Mouse (Mus musculus) stomach, embryonic 15.5 days (tissue): ENCODE data around the gene Upk2. TPM values are rescaled to one million over a fixed set of nuclear protein-coding genes. Genes with fewer than 3 reads are reported as not detected.

Source experiments
- ATAC-seq: fragments of 200-750 bp; cut with Nextera tagmentation; 2 replicates; pipeline ENCODE4 v1.8.0; 2017; ENCODE audit warnings: low read depth, moderate number of reproducible peaks, moderate TSS enrichment; ENCODE audit not compliant: insufficient read depth, low FRiP score
- H3K27ac ChIP-seq: fragments of 300-500 bp; sonication (generic); 2 replicates; pipeline ENCODE4 v1.5.1; 2015; ENCODE audit warnings: mild to moderate bottlenecking, inconsistent platforms
- H3K27me3 ChIP-seq: fragments of 300-500 bp; sonication (generic); replicated peaks from 2 replicates; pipeline ENCODE4 v1.6.1; 2015; ENCODE audit warnings: inconsistent platforms
- H3K36me3 ChIP-seq: fragments of 300-500 bp; sonication (generic); 2 replicates; pipeline ENCODE4 v1.6.1; 2015; ENCODE audit warnings: inconsistent platforms
- H3K4me1 ChIP-seq: fragments of 300-500 bp; sonication (generic); 2 replicates; pipeline ENCODE4 v1.6.1; 2015; ENCODE audit warnings: inconsistent platforms
- H3K4me2 ChIP-seq: fragments of 300-500 bp; sonication (generic); 2 replicates; pipeline ENCODE4 v1.6.1; 2015; ENCODE audit warnings: mild to moderate bottlenecking, inconsistent platforms
- H3K4me3 ChIP-seq: fragments of 300-500 bp; sonication (generic); replicated peaks from 2 replicates; pipeline ENCODE4 v1.5.1; 2015; ENCODE audit warnings: inconsistent platforms
- H3K9ac ChIP-seq: fragments of 300-500 bp; sonication (generic); 2 replicates; pipeline ENCODE4 v1.6.1; 2015; ENCODE audit warnings: inconsistent platforms
- H3K9me3 ChIP-seq: fragments of 300-500 bp; sonication (generic); 2 replicates; pipeline ENCODE4 v1.6.1; 2016; ENCODE audit warnings: inconsistent platforms
- WGBS: fragments of 180-500 bp; shearing (Covaris S2); methylation state at CpG from one replicate; pipeline ENCODE4 v1.1.7; 2015; 5-methylcytosine and 5-hydroxymethylcytosine counted together
- polyA plus RNA-seq: library from polyadenylated mRNA; unstranded; fragments of >200 nt; fragmentation: Nextera tagmentation; extraction: Ambion mirVana; gene quantifications from 2 replicates; pipeline ENCODE4 v1.2.1, GENCODE M21; 2015

Gene Upk2
- polyA plus RNA-seq, 1 experiment from 2014 or later: 26.2 TPM

DNA sequence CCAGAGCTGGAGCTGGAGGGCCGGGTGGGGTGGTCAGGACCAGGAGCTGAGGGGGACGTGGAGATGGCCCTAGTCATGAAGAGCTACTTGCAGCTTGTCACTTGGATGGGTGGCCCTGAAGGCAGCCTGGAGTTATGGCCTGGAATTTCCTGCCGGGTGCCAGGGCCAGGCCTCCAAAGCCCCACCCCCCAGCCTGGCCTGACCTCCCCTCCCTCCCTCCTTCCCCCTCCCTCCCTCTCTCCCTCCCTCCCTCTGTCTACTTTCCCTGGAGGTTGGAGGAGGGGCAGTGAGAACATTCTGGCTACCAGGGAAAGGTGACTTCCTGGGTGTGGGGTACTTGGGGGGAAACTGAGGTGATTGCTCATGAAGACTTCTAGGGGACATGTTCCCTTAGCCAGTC is 31.6 kb upstream of the Upk2 start:
- Histone ChIP-seq H3K4me3 (peak overlapping the region; percentile 96), H3K4me2 (peak overlapping the region; percentile 69), H3K27ac (peak overlapping the region; percentile 97), H3K27me3 (no peaks in the 10 kb centered on the region), H3K9me3 (no peaks in the 10 kb centered on the region), H3K9ac (no peak overlapping the region), H3K4me1 (peaks cover 83% of the 10 kb centered on the region), H3K36me3 (no peaks in the 10 kb centered on the region; the same call in 1 of the 2 replicates)
- no peak for ATAC-seq
- WGBS: 5% methylated on average over 3 of the region's 3 CpGs

DNA sequence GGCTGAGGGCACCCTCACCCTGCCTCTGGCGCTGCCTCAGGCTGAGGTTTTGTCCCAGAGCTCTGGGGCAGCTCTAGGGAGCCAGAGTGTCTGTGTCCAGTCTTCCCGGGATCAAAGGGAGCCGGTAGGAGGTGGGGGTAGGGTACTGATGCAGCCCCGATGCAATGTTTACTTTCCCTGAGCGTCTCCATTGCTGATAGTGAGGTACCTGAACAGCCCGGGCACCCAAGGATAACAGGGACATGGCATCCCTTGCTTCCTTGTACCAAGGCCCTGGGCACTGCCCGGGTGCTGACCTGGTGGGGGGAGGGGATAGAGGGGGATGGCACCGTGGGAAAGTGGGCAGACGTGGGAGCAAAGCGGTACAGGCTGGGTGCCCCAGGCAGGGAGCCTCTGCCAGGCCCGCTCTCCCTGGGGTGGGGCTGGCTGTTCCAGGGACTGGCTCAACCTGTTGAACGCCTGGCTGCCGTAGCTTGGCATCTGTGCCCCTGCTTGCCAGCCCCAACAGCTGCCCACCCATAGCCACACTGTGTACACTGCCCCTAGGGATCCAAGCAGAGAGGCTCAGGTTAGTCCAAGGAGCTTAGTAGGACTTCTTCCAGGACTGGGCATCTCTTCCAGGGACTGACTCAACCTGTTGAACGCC is 30.9 kb upstream of the Upk2 start:
- Histone ChIP-seq H3K9me3 (no peaks in the 10 kb centered on the region), H3K4me2 (peak overlapping the region; percentile 69), H3K27me3 (no peaks in the 10 kb centered on the region), H3K4me3 (peak overlapping the region; percentile 96), H3K4me1 (peaks cover 76% of the 10 kb centered on the region), H3K36me3 (no peaks in the 10 kb centered on the region), H3K27ac (peak overlapping the region; percentile 97), H3K9ac (peak overlapping the region; percentile 10; the same call in 1 of the 2 replicates)
- 25% methylated on average over 12 of the region's 14 CpGs for WGBS
- 0 out of 2 replicates have a peak, but pooled peaks have one; percentile 5 for ATAC-seq

DNA sequence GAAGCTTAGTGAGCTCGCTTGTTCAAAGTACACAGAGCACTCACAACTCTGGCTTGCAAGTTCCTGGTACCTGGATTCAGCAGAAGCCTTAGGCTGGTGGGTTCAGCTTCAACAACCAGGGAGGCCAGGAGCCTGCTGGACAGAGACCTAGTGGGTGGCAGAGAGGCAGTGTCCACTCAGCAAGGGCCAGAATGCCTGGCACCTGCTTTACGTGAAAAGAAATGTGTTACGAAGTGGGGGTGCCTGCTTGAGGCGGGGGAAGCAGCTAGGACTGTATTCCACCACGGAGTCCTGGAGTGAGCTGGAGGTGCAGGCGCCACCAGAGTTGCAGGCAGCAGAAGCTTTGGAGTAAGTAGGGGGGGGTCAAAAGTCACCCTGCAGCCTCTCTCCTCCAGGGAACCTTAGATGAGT is 30.3 kb upstream of the Upk2 start:
- no peak for ATAC-seq
- Histone ChIP-seq H3K27me3 (no peaks in the 10 kb centered on the region), H3K4me1 (peaks cover 71% of the 10 kb centered on the region), H3K9me3 (no peaks in the 10 kb centered on the region), H3K4me2 (peak overlapping the region; percentile 69), H3K4me3 (peak overlapping the region; percentile 96), H3K27ac (peak overlapping the region; percentile 97), H3K9ac (peak overlapping the region; percentile 10; the same call in 1 of the 2 replicates), H3K36me3 (no peaks in the 10 kb centered on the region)
- WGBS: 32% methylated on average over 6 of the region's 6 CpGs

DNA sequence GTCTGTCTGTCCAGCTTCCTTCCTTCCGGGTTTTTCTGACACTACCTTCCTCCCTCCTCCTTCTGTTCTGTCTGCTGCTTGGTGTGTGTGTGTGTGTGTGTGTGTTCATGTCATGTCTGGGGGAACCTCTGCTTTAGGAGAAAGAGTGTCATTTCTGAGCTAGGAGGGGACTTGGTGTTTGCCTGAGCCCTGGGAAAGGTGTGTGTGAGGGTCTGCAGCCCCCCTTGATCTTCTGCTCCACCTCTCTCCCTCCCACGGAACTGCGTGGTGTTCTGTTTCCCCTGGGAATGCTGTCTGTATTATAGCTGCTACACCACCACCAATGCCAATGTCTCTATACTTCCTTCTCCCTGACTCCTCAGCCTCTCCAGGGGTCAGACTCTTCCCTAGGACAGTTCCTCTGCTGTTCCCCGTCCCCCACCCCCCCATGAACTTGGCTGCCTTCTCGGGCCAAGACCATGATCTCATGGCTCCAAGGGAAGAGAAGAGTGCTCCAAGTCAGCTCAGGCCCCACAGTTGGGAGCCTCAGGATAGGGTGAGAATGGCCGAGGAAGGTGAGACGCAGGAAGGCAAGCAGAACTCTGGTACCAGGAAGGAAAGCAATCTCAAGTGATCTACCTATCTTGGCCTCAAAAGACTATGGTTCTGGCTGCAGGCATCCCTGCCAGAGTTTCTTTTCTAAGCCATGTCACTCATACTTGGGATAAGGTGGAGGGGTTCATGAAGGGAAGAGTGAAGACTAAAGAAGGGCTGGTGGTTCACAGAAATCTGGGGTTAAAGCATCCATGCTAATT is 29.7 kb upstream of the Upk2 start:
- H3K4me2 ChIP-seq: peak overlapping the region; percentile 69
- H3K27me3 ChIP-seq: no peaks in the 10 kb centered on the region
- no peak for ATAC-seq
- H3K27ac ChIP-seq: peak overlapping the region; percentile 97
- no peaks in the 10 kb centered on the region for H3K36me3 ChIP-seq
- H3K9me3 ChIP-seq: no peaks in the 10 kb centered on the region
- 14% methylated on average over 7 of the region's 7 CpGs for WGBS
- H3K4me1 ChIP-seq: peaks cover 65% of the 10 kb centered on the region
- H3K4me3 ChIP-seq: peak overlapping the region; percentile 96
- H3K9ac ChIP-seq: peak overlapping the region; percentile 93; the same call in 1 of the 2 replicates

DNA sequence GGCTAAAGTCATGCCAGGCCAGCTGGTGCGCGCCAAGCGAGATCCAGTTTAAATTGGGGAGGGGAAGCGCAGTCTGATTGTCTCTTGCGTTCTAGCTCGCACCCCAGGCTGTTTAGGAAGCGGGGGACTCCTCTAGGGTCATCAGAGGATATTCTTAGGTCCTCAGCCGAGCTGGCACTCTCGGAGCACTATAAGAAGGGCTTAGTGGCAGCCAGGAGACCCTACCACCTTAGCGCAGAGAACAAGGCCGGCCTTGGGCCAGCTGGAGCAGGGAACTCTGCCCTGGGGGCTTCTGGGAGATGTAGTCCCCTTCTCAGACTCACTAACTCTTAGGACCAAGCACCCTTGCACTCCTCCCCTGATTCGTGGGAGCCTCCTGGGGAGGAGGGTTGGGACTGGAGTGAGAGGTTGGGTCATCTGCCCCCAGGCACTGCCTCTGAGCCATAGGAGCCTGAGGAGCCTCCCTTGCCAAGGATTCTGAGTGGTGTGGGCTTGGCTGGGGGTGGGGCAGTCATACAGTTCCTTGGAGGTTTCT is 28.8 kb upstream of the Upk2 start:
- H3K4me1 ChIP-seq: peaks cover 56% of the 10 kb centered on the region
- 0% methylated on average over 12 of the region's 12 CpGs for WGBS
- ATAC-seq: peak; percentile 15

DNA sequence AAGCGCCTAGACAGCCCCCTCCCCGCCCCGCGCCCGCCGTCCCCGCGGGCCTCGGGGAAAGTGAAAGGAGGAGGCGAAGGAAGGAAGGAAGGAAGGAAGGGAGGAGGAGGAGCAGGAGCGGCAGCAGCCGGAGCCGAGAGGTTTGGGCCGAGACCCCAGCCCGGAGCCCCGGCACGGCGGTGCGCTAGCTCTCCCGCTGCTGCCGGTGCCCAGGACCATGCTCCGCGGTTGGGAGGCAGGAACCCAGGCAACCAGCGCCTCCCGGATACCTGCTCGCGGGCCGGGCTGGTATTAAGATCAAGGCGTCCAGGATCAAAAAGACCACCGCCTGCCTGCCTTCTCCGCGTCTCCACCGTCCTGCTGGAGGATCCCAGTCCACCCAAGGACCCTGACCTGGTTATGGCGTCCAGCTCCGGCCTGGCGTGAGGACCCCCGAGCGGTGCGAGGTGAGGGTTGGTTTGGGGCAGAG is 28.3 kb upstream of the Upk2 start:
- Histone ChIP-seq H3K4me3 (peak overlapping the region; percentile 96), H3K27ac (peak overlapping the region; percentile 97), H3K36me3 (no peaks in the 10 kb centered on the region), H3K9me3 (no peaks in the 10 kb centered on the region), H3K4me2 (peak overlapping the region; percentile 69), H3K4me1 (peaks cover 51% of the 10 kb centered on the region), H3K27me3 (no peaks in the 10 kb centered on the region), H3K9ac (peak overlapping the region; percentile 93)
- ATAC-seq: no peak
- 1% methylated on average over 33 of the region's 39 CpGs for WGBS

More for the DNA sequence above, 28.8 kb upstream of the Upk2 start:
- peak overlapping the region; percentile 97 for H3K27ac ChIP-seq
- H3K9me3 ChIP-seq: no peaks in the 10 kb centered on the region
- H3K27me3 ChIP-seq: no peaks in the 10 kb centered on the region
- H3K36me3 ChIP-seq: no peaks in the 10 kb centered on the region
- peak overlapping the region; percentile 96 for H3K4me3 ChIP-seq
- peak overlapping the region; percentile 93 for H3K9ac ChIP-seq
- H3K4me2 ChIP-seq: peak overlapping the region; percentile 69

DNA sequence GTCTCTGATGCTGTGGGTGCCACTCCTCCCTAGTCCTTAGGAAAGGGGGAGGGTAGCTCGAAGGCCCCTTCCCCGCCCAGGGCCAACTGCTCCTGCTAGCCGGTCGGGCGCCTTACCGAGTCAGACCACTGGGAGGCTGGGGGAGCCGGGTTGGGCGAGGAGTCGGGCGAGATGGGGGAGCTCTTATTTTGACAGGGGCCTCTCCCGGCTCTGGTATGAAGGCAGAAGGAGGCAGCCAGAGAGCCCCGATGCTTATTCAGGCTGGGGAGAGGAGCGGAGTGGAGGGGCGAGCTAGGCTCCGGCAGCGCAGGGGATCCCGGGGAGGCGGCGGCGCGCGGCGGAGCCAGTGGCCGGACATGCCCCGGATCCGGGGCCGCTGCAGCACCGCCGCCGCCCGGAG is 27.8 kb upstream of the Upk2 start, which contains the start of gene Bcl9l:
Gene Bcl9l (plus strand): TSS at position 274 of the 400 bp plus-strand sequence.
- H3K9ac ChIP-seq: peak within 1 kb of the TSS; percentile 93
- H3K27ac ChIP-seq: peak within 1 kb of the TSS; percentile 97
- H3K9me3 ChIP-seq: no peaks in the 10 kb centered on the region
- under 1% methylated on average over 28 of the region's 31 CpGs for WGBS
- peak within 1 kb of the TSS; percentile 96 for H3K4me3 ChIP-seq
- H3K4me2 ChIP-seq: peak within 1 kb of the TSS; percentile 69
- H3K36me3 ChIP-seq: no peaks in the 10 kb centered on the region
- H3K27me3 ChIP-seq: no peaks in the 10 kb centered on the region
- peaks cover 48% of the 10 kb centered on the region for H3K4me1 ChIP-seq
- peak; percentile 44; the same call in 1 of the 2 replicates for ATAC-seq

DNA sequence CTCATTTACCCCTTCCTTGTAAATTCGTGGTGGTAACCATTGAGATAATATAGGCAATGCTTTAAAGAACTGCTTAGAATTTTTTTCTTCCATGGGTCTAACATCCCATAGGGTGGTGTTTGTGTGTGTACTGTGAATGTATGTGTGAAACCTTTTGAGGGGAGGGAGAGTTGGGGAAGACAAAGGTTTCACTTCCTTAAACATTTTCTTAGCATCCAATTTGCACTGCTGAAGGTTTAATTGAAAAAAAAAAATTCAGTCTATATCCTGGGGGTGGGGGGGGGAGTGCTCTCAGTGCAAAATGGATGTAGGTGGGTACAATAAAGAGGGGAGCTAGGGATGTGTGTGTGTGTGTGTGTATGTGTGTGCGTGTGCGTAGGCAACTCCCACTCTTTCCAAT is 27.3 kb upstream of the Upk2 start:
- no peak overlapping the region for H3K9ac ChIP-seq
- H3K27ac ChIP-seq: peak overlapping the region; percentile 97; the same call in 1 of the 2 replicates
- 7% methylated on average over 3 of the region's 3 CpGs for WGBS
- H3K9me3 ChIP-seq: no peaks in the 10 kb centered on the region
- H3K4me1 ChIP-seq: peaks cover 47% of the 10 kb centered on the region
- no peak for ATAC-seq
- H3K36me3 ChIP-seq: no peaks in the 10 kb centered on the region
- H3K4me2 ChIP-seq: peak overlapping the region; percentile 69
- peak overlapping the region; percentile 96 for H3K4me3 ChIP-seq
- H3K27me3 ChIP-seq: no peaks in the 10 kb centered on the region

DNA sequence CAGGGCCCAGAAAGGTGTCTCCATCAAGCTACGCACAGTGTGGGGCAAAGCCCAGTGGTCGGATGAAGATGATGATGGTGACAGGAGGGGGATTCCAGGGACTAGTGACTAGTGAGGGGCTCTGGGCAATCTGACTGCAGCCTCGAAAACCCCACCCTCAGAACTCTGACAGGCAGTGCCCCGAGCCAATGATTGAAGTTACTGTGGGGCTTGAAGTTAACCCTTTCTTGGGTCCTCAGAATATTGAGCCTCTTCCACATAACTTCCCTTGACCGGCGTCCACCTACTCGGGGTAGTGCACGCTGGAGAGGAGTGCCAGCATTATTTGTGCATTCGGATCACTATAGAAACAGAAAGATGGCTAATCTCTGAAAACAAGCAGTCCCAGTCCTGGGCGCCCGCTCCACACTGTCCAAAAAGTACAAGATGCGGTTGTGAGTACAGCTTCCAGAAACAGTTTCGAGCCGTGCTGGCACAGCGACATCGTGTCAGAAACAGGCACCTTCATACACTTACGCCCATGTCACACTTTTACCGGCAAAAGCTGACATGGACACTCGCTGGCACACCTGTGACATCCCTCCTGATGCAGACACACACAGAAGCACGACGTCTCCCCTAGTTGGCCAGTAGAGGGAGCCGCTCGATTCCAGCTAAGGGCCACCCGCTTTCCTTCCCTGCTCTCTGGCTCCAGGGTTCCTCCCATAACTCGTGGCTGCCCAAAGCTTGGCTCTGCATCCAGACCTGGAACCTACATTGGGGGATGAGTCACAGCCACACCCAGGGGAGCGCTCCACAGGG is 25.1 kb upstream of the Upk2 start:
- Histone ChIP-seq H3K9me3 (no peaks in the 10 kb centered on the region), H3K4me1 (peaks cover 24% of the 10 kb centered on the region), H3K4me2 (peak overlapping the region; percentile 90), H3K4me3 (peak overlapping the region; percentile 74), H3K9ac (peak overlapping the region; percentile 80), H3K36me3 (no peaks in the 10 kb centered on the region), H3K27ac (peak overlapping the region; percentile 99), H3K27me3 (no peaks in the 10 kb centered on the region)
- under 1% methylated on average over 26 of the region's 26 CpGs for WGBS
- peak; percentile 45 for ATAC-seq

DNA sequence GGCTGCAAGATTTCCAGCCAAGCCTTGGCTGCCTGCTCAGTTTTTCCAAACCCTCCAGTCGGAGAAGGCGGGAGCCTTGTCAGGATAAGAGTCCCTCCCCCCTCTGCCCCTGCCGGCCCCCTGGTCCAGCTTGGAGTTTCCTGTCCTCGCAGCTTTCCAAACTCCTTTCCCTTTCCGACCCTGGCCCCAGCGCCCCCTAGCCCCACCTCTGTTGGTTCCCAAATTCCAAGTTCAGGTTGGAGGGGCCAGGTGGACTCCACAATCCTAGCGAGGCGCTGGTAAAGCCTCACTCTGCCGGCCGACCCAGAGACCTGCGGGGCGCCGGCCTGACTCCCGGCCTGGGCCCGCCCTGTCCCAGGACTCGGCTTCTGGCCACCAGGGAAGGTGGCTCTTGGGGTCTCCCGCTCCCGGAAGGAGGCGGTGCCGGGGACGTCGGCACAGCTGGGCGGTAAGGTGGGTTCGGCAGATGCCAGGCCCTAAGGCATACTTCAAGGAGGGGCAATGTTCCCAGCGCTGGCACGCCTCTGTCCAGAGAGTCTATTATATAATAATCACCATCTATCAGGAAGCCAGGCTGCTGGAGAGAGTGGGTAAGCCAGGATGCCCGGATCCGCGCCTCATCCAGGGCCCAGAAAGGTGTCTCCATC is 24.3 kb upstream of the Upk2 start:
- Histone ChIP-seq H3K4me1 (peaks cover 17% of the 10 kb centered on the region), H3K9ac (peak overlapping the region; percentile 80), H3K27me3 (no peaks in the 10 kb centered on the region), H3K27ac (peak overlapping the region; percentile 99), H3K4me3 (peak overlapping the region; percentile 74), H3K9me3 (no peaks in the 10 kb centered on the region), H3K36me3 (no peaks in the 10 kb centered on the region), H3K4me2 (peak overlapping the region; percentile 90)
- 0% methylated on average over 29 of the region's 29 CpGs for WGBS
- peak; percentile 24 for ATAC-seq
